Mouse (Mus musculus) stomach, postnatal 0 days (tissue): Measurements from ENCODE around the gene Eif4g1.

Experiments
- CTCF ChIP-seq: IDR thresholded peaks from 2 replicates; pipeline ENCODE4 v1.5.1; 2016; ENCODE audit warnings: antibody characterized with exemption, low read depth, mild to moderate bottlenecking, moderate library complexity
- EP300 ChIP-seq: optimal IDR thresholded peaks from 2 replicates; pipeline ENCODE3; 2016; ENCODE audit warnings: antibody characterized with exemption

DNA sequence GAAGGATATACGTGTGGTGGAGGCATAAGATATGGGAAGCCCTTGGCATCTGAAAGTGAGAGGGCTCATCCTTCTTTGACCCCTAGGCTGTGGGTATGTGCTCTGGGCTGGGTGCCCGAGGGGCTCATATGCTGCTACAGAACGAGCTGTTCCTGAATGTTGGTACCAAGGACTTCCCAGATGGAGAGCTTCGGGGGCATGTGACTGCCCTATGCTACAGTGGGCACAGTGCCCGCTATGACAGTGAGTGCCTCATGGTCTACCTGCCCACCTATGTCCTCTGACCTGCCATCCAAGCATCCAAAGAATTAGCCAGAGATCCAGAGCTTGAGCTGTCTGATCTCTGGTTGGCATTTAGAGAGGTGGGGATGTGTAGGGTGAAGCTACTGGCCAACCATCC lies 68.7 kb downstream of the Eif4g1 start:
- TF ChIP-seq CTCF, result no peak
- TF ChIP-seq EP300, result no peak
